Mouse (Mus musculus) ovary, postnatal 10 days (tissue): Measurements from ENCODE around the gene Foxp1.

ENCODE experiments used
- DNase-seq: peaks from one replicate; pipeline ENCODE4 v3.0.0; 2022; ENCODE audit warnings: low spot score

The Foxp1 gene

DNA sequence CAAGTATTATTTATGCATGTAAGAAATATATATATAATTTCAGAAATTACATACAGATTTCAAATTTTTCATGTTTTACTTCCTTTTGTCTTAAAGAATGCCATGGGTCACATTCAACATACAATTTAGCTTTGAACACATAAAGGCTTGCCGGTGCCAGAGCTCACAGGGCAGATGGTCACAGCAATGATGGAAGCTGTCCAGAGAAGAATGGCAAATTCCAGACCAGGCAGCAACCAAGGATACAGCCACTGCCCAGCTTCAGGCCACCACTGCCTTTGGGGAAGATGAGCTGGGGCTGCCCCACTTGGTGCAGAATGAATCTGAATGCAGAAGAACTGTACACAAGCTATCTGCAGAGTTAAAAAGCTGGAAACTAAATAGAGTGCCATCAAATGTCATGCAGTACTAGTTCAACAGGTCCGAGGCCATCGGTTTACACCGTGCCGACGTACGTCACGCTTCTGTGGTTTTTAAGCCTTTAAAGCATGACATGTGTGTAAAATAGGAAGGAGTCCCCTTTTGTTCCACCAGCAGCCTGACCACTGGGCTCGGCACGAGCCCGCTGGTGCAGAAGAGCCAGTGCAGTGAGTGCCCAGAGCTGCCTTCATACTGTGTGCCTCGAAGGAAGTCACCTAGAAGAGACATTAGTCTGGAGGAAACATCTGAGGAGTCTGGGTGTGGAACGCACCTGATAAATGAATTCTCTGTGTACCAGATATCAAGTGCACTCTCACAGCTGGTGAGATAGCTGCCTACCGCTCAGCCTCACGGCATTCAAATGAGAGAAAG lies 239.5 kb downstream of the Foxp1 start:
- no peak for DNase-seq

GRCm38 (mm10) chr6:99281433-99281832 lies 241.1 kb downstream of the Foxp1 start:
- DNase-seq = no peak

GRCm38 (mm10) chr6:99280619-99281018 lies 241.9 kb downstream of the Foxp1 start:
- DNase-seq = no peak

DNA sequence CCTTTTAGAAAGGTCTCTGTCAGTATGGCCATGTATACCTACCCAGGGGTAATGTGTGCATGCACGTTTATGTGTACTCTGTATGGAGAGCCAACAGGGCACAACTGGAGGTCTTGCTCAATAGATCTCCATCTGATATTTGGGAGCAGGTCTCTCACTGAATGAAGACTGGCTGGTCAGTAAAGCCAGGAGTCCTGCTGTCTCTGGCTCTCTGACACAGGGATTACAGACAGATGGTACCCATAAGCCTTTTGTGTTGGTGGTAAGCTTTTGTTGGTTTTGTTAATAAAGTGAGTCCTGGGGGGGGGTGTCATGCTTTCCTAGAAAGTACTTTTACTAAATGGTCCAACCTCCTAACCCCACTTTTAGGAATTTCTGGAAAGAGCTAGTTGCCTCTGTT lies 245.3 kb downstream of the Foxp1 start:
- DNase-seq = no peak

DNA sequence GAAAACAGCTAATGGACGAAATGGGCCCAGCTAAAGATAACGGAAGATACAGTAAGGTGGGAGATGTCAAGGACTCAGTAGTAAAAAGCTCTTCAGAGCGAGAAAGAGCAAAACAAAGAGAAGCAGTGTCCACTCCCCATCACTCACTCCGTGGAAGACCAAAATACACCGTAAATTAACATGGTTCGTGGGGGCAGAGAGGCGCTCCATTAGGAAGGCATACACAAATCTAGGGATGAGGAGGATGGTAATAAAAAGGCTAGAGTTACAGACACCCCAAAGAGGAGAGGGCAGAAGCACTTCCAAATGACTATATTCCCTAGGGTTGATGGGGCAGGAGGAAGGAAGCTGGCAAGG lies 246.2 kb downstream of the Foxp1 start:
- no peak for DNase-seq

DNA sequence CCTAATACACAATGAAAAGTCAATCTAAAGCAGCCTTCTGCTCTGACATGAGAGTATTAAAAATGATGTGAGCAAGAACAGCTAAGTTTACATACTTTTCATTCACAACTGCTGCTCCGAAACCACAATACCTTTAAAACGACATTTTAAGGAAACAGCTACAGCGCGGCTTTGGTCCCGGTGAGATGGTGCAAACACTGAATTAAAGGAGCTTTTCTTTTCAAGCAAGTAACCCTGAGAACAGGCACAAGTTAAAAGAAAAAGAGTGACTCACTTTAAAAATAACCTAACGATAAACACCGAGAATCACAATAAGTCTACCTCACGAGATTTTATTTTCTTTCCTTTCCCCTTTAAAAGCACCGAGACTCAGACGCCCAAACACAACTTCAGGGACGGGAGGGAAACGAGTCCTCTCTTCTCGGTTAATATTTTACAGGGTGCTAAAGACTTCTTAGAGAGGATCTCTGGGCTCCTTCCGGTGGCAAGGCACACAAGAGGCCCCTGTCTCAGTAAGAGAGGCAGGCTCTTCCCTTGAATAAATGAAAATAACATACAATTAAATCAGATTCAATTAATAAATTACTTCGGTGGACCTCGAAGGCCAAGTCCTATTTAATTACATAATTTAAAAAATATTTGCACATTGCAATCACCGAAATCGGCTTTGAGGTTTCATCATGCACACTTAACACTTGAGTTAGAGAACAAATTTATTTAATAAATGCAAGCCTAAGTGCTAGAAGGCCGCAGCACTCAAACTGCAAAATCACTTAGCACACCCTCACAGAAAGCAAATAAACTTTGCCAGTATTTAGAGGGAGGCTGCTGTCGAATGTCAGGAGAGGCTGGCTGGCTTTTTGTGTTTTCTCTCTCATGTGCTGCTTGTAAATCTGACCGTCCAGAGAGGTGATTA lies 246.9 kb downstream of the Foxp1 start:
- DNase-seq = no peak

DNA sequence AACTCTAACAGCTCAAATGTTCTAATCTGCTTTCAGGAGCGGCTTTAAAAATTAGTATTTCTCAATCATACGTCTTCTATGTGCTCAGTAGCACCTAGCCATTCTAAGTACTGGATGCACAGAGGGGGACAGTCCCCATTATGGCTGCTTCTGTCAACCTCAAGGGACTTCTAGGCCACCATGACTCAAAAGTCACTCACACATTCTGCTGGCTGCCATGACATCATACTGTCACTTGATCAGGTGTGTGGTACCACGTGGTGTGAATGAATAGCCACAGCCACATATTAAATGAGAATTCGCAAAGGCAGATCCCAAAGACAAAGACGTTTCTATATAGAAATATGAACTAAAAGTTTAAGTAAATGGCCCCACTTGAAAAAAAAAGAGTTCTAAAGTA lies 247.9 kb downstream of the Foxp1 start:
- DNase-seq = no peak

DNA sequence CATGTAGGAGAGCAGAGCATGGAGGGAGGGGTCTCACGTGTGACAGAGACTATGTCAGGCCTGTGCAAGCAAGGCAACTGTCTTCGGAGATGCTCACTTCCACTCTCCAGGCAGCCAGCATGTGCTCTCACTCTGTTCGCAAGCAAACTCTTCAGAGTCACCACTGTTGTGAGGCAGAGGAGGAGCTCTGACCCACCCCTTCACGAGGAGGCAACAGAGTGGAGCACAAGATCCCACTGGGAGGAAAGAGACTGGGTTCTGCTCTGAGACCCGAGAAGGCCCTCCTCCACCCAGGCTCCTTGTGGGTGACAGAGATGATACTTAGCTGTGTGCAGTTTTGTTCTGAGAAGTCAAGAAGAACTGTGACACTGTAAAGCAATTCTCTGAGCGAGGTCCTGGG lies 248.3 kb downstream of the Foxp1 start:
- DNase-seq = no peak

- no peak for DNase-seq
Observed at GRCm38 (mm10) chr6:99273177-99273576, 249.3 kb downstream of the Foxp1 start.

DNA sequence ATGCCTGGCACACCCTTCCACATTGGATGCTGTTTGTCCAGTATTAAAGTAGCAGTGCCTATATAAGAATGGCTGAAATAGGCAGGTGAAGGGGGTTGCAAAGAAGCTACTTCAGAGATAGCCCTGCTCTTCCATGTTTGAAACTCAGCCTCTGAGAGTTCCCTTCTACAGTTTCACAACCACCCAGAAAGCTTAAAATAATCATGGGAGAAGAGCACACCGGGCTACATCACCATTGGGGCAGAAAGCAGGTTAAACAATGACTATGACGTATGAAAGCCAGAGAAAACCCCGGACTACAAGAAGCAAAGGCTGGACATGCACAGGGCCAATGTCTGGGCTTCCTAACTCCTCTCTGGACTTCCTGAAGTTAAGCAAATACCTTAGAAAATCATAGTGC lies 250.3 kb downstream of the Foxp1 start:
- no peak for DNase-seq

GRCm38 (mm10) chr6:99271741-99272140 lies 250.8 kb downstream of the Foxp1 start:
- DNase-seq = no peak

DNA sequence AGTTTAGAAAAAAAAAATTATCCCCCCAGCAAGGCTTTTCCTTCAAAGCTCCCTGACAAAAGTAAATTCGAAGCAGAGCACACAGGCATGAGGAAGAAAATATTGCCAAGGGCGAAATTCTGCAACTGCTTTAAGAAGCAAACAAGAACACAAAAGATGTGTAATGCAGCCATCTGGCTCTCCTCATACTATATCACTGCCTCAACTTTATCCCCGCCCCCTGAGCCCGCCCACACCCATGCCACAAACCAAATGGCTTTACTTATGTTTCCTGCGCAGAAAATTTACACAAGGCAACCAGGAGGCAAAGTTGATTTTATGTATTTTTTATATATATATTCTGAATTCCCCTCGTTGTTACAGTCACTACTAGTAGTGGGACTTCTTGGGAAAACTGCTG lies 252.6 kb downstream of the Foxp1 start:
- DNase-seq = no peak

GRCm38 (mm10) chr6:99268171-99269061 lies 254.1 kb downstream of the Foxp1 start:
- DNase-seq = no peak

DNA sequence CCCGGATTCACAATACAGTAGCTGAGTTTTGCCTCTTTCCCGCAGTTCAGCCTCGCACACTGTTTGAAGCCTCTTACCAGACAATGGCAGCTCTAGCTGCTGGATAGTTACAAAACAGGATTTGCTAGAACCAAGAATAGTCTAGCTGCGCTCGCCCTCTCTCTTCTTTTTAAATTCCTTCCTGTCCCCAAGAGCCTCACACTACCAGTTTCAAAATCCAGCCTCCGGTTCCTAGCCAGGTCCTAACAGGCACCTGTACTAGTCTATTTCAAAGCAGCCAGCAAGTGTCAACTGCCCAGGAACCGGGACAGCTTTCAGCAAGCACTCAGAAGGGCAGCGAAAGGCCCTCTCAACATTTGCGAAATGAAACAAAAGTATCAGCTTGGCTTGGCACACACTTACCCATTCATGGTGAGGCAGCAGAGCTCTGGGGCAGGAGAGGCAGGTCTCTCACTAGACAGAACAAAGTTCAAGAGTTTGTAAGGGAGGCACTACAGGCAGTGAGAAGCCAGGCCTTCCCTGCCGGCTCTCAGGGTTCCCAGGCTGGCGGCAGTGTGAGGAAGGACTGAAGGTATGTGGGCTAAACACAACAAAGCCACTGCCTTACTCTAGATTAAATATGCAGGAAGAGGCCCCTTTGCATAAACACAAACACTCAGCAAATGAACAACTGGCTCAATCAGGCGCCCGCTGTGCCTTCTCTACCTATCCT lies 256.4 kb downstream of the Foxp1 start:
- peak; percentile 10 for DNase-seq

DNA sequence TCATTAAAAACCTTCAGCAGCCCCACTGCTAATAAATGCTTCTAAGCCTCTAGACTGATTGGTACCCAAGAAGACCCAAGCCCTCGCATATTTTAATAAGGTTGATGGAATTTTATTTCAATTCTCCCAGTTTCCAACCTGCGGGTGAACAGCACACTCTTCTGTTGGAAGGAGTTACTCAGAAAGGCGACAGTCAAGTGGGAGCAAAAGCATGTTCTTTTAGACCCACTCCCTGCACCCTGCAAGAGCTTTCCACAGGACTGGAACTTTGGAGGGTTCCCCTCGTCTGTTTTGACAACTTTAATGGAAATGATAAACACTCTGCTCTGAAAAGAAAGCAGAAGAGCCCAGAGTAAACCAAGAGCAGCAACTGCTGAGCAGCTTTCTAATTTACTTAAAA lies 257.3 kb downstream of the Foxp1 start:
- DNase-seq = no peak

- no peak for DNase-seq
Observed at GRCm38 (mm10) chr6:99264192-99265093, 258.1 kb downstream of the Foxp1 start.

DNA sequence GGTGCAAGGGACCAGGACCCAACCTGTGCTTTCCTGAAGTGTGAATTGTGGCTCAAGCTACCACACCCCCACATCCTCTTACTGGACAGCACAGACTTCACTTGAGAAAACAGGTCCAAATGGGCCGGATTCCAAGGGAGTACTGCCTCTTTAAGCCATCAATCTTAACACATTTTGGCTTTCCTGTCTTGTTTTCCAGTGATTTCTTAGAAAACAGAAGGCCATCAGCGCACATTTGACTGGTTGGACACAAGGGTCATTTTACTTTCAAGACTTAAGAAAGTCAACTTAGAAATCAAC lies 258.7 kb downstream of the Foxp1 start:
- no peak for DNase-seq

- no peak for DNase-seq
Observed at GRCm38 (mm10) chr6:99263061-99263885, 259.2 kb downstream of the Foxp1 start.

DNA sequence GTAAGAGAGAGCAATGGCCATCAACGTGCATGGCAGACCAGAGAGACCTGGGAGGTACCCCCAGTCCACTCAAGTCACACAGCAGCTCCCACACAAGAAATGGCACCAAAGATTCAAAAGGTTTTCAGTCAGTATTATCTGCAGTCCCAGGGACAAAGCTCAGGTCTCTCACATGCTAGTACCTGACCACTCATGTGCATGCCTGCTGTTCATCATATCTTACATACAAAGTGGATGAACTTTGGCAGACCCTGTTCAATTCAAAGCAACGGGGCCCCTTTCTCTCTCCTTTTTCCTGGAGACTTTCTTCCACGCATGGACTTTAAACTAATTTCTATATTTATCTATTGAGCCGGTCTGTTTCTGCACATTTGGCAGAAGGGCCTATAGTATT lies 260.8 kb downstream of the Foxp1 start:
- no peak for DNase-seq
